Mouse (Mus musculus) midbrain, embryonic 12.5 days (tissue): Measurements from ENCODE around the gene Rab37. TPM values are rescaled to one million over a fixed set of nuclear protein-coding genes. Genes with fewer than 3 reads are reported as not detected.

ENCODE experiments used
- ATAC-seq: fragments of 200-750 bp; cut with Nextera tagmentation; 2 replicates; pipeline ENCODE4 v1.8.0; 2017; ENCODE audit warnings: low read depth, moderate TSS enrichment, moderate library complexity; ENCODE audit not compliant: low FRiP score
- H3K27ac ChIP-seq: fragments of 300-500 bp; sonication (generic); replicated peaks from 2 replicates; pipeline ENCODE4 v1.5.1; 2016; ENCODE audit warnings: mild to moderate bottlenecking
- H3K27me3 ChIP-seq: fragments of 300-500 bp; sonication (generic); 2 replicates; pipeline ENCODE4 v1.6.1; 2016; ENCODE audit warnings: mild to moderate bottlenecking
- H3K36me3 ChIP-seq: fragments of 300-500 bp; sonication (generic); 2 replicates; pipeline ENCODE4 v1.6.1; 2016
- H3K4me1 ChIP-seq: fragments of 300-500 bp; sonication (generic); 2 replicates; pipeline ENCODE4 v1.6.1; 2016
- H3K4me2 ChIP-seq: fragments of 300-500 bp; sonication (generic); replicated peaks from 2 replicates; pipeline ENCODE4 v1.6.1; 2016; ENCODE audit warnings: mild to moderate bottlenecking, moderate library complexity
- H3K4me3 ChIP-seq: fragments of 300-500 bp; sonication (generic); 2 replicates; pipeline ENCODE4 v1.5.1; 2016; ENCODE audit warnings: mild to moderate bottlenecking
- H3K9ac ChIP-seq: fragments of 300-500 bp; sonication (generic); replicated peaks from 2 replicates; pipeline ENCODE4 v1.6.1; 2016; ENCODE audit warnings: mild to moderate bottlenecking, moderate library complexity
- H3K9me3 ChIP-seq: fragments of 300-500 bp; sonication (generic); 2 replicates; pipeline ENCODE4 v1.6.1; 2016; ENCODE audit warnings: mild to moderate bottlenecking
- WGBS: fragments of 180-500 bp; shearing (Covaris S2); methylation state at CpG from one replicate; pipeline ENCODE4 v1.1.7; 2016; 5-methylcytosine and 5-hydroxymethylcytosine counted together
- polyA plus RNA-seq: library from polyadenylated mRNA; unstranded; fragments of >200 nt; fragmentation: Nextera tagmentation; extraction: Ambion mirVana; gene quantifications from 2 replicates; pipeline ENCODE4 v1.2.1, GENCODE M21; 2016

The Rab37 gene
- polyA plus RNA-seq, 1 experiment from 2014 or later, result 1.5 TPM

DNA sequence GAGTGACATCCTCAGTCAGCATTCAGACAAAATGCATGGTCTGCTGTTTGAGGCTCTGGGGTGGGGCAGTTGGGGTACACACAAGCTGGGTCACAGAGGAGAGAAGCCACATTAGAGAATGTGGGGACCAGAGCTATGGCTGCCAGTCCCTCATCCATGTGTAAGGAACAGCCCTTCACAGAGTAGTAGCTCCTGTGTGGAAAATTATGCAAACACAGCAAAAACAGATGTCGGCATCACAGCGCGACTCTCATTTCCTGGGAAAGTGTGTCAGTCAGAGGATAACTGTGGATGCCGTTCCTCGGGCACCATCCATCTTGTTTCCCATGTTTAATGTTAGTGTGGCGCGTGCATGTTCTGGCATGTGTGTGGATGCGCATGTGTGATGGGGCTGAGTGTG, 16.9 kb downstream of the Rab37 start:
- ATAC-seq, result no peak
- 93% methylated on average over 8 of the region's 8 CpGs for WGBS

DNA sequence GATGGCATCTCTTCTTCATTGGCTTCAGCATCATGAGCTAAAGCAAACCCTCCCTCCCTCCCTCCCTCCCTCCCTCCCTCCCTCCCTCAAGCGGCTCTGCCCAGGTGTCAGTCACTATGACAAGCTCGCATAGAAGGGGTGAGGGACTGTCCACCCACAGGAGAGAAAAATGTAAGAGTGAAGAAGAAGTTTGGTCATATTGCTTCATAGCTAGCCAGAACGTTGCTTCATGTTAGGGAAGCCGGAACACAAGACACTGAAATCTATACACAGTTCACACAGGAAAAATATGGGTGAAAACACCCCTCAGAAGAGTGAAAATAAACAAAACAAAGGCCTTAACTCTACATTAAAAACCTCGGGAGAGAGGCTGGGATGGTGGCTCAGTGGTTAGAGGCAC, 19.0 kb downstream of the Rab37 start:
- H3K36me3 ChIP-seq, result no peaks in the 10 kb centered on the region
- H3K9ac ChIP-seq, result no peak overlapping the region
- no peaks in the 10 kb centered on the region for H3K9me3 ChIP-seq
- peaks cover 12% of the 10 kb centered on the region for H3K4me1 ChIP-seq
- no peak overlapping the region for H3K4me3 ChIP-seq
- ATAC-seq, result no peak
- WGBS, result 88% methylated on average over 4 of the region's 5 CpGs
- H3K4me2 ChIP-seq, result no peak overlapping the region
- peaks cover 9% of the 10 kb centered on the region; the same call in 1 of the 2 replicates for H3K27me3 ChIP-seq
- no peak overlapping the region for H3K27ac ChIP-seq

More for the DNA sequence above, 16.9 kb downstream of the Rab37 start:
- Histone ChIP-seq H3K9ac (no peak overlapping the region), H3K27ac (no peak overlapping the region), H3K9me3 (no peaks in the 10 kb centered on the region), H3K4me2 (no peak overlapping the region), H3K4me3 (no peak overlapping the region), H3K4me1 (peaks cover 12% of the 10 kb centered on the region), H3K36me3 (no peaks in the 10 kb centered on the region), H3K27me3 (peaks cover 9% of the 10 kb centered on the region; the same call in 1 of the 2 replicates)

DNA sequence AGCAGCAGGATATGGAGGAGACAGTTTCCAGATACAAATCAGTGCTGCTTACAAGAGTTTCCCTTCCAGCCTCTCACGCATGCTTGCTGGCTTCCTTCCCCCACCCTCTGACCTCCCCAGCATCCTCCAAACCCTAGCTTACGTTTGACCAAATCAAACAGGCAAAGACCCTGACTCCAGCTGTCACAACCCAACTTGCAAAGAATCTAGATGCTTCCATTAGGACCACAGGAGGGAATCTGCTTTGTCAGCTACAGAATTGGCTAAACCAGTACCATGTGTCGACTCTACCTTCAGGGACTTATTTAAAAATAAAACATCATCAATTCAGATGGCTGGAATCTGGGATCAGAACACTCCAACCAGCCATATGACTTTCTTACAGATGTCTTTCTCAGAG, 21.0 kb downstream of the Rab37 start:
- no peak overlapping the region for H3K4me3 ChIP-seq
- no peak overlapping the region for H3K27ac ChIP-seq
- H3K9ac ChIP-seq, result no peak overlapping the region
- H3K4me2 ChIP-seq, result no peak overlapping the region
- no peak for ATAC-seq
- WGBS, result 62% methylated on average over 3 of the region's 3 CpGs
- no peaks in the 10 kb centered on the region for H3K36me3 ChIP-seq
- no peaks in the 10 kb centered on the region for H3K9me3 ChIP-seq
- peaks cover 8% of the 10 kb centered on the region for H3K4me1 ChIP-seq
- peaks cover 9% of the 10 kb centered on the region; the same call in 1 of the 2 replicates for H3K27me3 ChIP-seq

DNA sequence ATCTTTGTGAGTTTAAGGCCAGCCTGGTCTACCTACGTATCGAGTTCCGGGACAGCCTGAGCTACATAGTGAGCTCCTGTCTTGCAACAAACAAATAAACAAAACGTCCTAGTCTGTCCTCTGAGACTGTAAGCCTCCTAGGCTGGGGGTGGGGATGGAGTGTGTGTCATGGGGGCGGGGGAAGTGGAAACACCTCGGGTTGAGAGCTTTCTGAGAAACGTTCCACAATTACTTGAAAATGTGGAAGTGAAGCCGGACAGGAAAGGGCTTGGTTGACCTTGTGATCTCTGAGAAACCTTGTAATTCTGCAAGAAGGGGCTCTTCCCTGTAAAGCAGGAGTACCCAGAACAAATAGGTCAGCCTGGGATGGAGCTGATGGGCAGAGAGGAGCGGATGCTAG, 28.2 kb downstream of the Rab37 start:
- H3K27ac ChIP-seq, result no peak overlapping the region
- H3K9me3 ChIP-seq, result no peaks in the 10 kb centered on the region
- no peaks in the 10 kb centered on the region for H3K36me3 ChIP-seq
- WGBS, result 77% methylated on average over 9 of the region's 9 CpGs
- no peaks in the 10 kb centered on the region for H3K4me1 ChIP-seq
- no peak overlapping the region for H3K4me2 ChIP-seq
- H3K4me3 ChIP-seq, result no peak overlapping the region
- ATAC-seq, result no peak
- no peaks in the 10 kb centered on the region for H3K27me3 ChIP-seq
- H3K9ac ChIP-seq, result no peak overlapping the region

GRCm38 (mm10) chr11:115128483-115128882, 37.3 kb downstream of the Rab37 start:
- Histone ChIP-seq H3K4me1 (no peaks in the 10 kb centered on the region), H3K4me3 (no peak overlapping the region), H3K27me3 (no peaks in the 10 kb centered on the region), H3K36me3 (no peaks in the 10 kb centered on the region), H3K27ac (no peak overlapping the region), H3K9me3 (no peaks in the 10 kb centered on the region), H3K9ac (no peak overlapping the region), H3K4me2 (no peak overlapping the region)
- 78% methylated on average over 4 of the region's 4 CpGs for WGBS
- no peak for ATAC-seq

DNA sequence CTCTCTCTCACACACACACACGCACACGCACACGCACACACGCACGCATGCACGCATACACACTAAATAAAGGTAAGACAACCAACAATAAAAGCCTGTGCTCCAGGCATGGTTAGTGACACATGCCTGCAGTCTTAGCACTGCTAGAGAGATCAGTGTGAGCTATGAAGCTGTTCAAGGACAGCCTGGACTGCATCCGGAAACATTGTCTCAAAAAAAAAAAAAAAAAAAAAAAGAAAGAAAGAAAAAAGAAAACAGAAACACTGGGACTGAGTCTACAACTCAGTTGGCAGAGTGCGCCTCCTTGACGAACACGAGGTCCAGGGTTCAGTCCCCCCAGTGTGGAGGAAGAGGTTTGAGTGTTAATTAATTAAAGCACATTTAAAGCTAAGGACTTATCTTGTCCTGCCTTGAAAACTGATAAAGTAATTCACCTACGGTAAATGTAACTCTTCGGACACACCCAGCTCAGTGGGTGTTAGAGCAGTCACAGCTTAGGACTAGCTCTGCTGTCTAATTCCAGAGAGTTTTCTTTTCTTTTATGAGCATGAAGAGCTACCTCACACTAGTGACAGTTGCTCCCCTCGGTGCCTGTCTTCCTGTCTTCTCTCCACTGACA, 38.4 kb downstream of the Rab37 start:
- Histone ChIP-seq H3K27me3 (no peaks in the 10 kb centered on the region), H3K9ac (no peak overlapping the region), H3K4me2 (no peak overlapping the region), H3K9me3 (no peaks in the 10 kb centered on the region), H3K36me3 (no peaks in the 10 kb centered on the region), H3K4me3 (no peak overlapping the region), H3K4me1 (no peaks in the 10 kb centered on the region), H3K27ac (no peak overlapping the region)
- no peak for ATAC-seq
- WGBS, result 91% methylated on average over 13 of the region's 13 CpGs

DNA sequence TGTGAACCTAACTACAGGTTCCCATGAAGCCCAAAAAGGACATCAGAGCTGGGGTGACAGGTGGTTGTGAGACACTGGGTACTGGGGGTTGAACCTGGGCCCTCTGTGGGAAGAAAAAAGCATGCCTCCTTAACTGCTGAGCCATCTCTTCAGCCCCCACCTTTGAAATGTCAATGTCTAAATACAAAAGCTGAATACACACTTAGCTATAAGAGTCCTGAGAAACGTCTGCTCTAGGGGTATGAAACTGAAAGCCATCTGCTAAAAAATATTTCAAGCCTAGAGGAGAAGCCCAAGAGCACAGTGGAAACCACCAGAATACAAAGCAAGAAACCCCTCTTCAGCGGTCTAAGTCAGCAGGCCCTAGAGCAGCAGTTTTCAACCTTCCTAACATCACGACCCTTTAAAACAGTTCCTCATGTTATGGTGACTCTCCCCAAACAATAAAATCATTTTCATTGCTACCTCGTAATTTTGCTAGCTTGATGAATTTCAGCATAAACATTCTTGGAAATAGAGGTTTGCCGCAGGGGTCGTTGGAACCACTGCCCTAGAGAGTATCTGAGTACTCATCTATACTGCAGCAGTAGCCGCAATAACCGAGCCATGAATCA, 40.6 kb downstream of the Rab37 start:
- no peak for ATAC-seq
- no peaks in the 10 kb centered on the region for H3K36me3 ChIP-seq

GRCm38 (mm10) chr11:115133800-115134199, 42.6 kb downstream of the Rab37 start, which contains the start of gene Cd300lf:
Gene Cd300lf (minus strand): TSS chr11:115133992.
- Histone ChIP-seq H3K9ac (no peak within 1 kb of the TSS), H3K9me3 (no peaks in the 10 kb centered on the region), H3K36me3 (no peaks in the 10 kb centered on the region), H3K4me3 (no peak within 1 kb of the TSS), H3K27ac (no peak within 1 kb of the TSS), H3K4me2 (no peak within 1 kb of the TSS), H3K4me1 (no peaks in the 10 kb centered on the region), H3K27me3 (no peaks in the 10 kb centered on the region)
- no peak for ATAC-seq
- 87% methylated on average over 8 of the region's 8 CpGs for WGBS

More for the DNA sequence above, 40.6 kb downstream of the Rab37 start:
- 86% methylated on average over 8 of the region's 8 CpGs for WGBS
- no peak overlapping the region for H3K27ac ChIP-seq
- H3K27me3 ChIP-seq, result no peaks in the 10 kb centered on the region
- no peak overlapping the region for H3K4me2 ChIP-seq
- no peaks in the 10 kb centered on the region for H3K9me3 ChIP-seq
- H3K4me3 ChIP-seq, result no peak overlapping the region
- H3K9ac ChIP-seq, result no peak overlapping the region
- H3K4me1 ChIP-seq, result no peaks in the 10 kb centered on the region

- no peak for ATAC-seq
- no peaks in the 10 kb centered on the region for H3K27me3 ChIP-seq
- no peaks in the 10 kb centered on the region for H3K9me3 ChIP-seq
- no peaks in the 10 kb centered on the region for H3K36me3 ChIP-seq
- no peak overlapping the region for H3K9ac ChIP-seq
- H3K27ac ChIP-seq, result no peak overlapping the region
- 77% methylated on average over 5 of the region's 5 CpGs for WGBS
- H3K4me3 ChIP-seq, result no peak overlapping the region
- no peak overlapping the region for H3K4me2 ChIP-seq
- no peaks in the 10 kb centered on the region for H3K4me1 ChIP-seq
Measured at GRCm38 (mm10) chr11:115138597-115139262, 47.5 kb downstream of the Rab37 start.

DNA sequence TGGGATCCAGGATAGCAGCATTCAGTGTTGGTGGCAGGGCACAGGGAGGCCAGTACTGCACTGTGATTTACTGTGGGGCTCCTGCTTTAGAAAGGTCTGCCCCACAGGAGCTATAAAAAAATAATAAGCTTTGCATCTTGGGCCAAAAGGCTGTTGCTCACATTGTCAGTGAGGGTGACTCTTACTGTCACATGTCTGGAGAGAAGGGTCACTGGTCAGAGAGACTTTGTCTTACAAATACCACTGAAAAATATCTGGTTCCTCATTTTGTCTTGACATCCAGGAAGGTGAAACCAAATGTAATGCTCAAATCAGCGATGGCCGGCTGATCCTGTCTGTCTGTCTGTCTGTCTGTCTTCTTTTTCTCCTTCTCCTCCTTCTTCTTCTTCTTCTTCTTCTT, 50.7 kb downstream of the Rab37 start:
- no peaks in the 10 kb centered on the region for H3K36me3 ChIP-seq
- WGBS, result 89% methylated on average over 2 of the region's 2 CpGs
- H3K27ac ChIP-seq, result no peak overlapping the region
- no peak for ATAC-seq
- H3K4me1 ChIP-seq, result no peaks in the 10 kb centered on the region
- no peaks in the 10 kb centered on the region for H3K27me3 ChIP-seq
- no peak overlapping the region for H3K4me3 ChIP-seq
- no peak overlapping the region for H3K9ac ChIP-seq
- H3K4me2 ChIP-seq, result no peak overlapping the region
- H3K9me3 ChIP-seq, result no peaks in the 10 kb centered on the region

GRCm38 (mm10) chr11:115147813-115148212, 56.6 kb downstream of the Rab37 start:
- peaks cover 12% of the 10 kb centered on the region for H3K27me3 ChIP-seq
- H3K36me3 ChIP-seq, result no peaks in the 10 kb centered on the region
- H3K9ac ChIP-seq, result no peak overlapping the region
- no peak overlapping the region for H3K27ac ChIP-seq
- no peaks in the 10 kb centered on the region for H3K9me3 ChIP-seq
- H3K4me3 ChIP-seq, result no peak overlapping the region
- WGBS, result 82% methylated on average over 4 of the region's 4 CpGs
- no peak overlapping the region for H3K4me2 ChIP-seq
- peaks cover 8% of the 10 kb centered on the region; the same call in 1 of the 2 replicates for H3K4me1 ChIP-seq
- ATAC-seq, result no peak

- Histone ChIP-seq H3K27me3 (peaks cover 42% of the 10 kb centered on the region), H3K4me3 (no peak overlapping the region), H3K36me3 (no peaks in the 10 kb centered on the region), H3K9ac (no peak overlapping the region), H3K4me1 (peaks cover 15% of the 10 kb centered on the region), H3K9me3 (no peaks in the 10 kb centered on the region), H3K4me2 (no peak overlapping the region), H3K27ac (no peak overlapping the region)
- ATAC-seq, result no peak
- 80% methylated on average over 6 of the region's 6 CpGs for WGBS
Measured at GRCm38 (mm10) chr11:115150741-115151254, 59.6 kb downstream of the Rab37 start.
